Mouse (Mus musculus): ENCODE data around the gene Cobl.
A peak's percentile ranks its signal among the peaks of the same experiment; 100 is the strongest.

Cobl gene

GRCm38 (mm10) chr11:12315670-12316069 lies 149.1 kb downstream of the Cobl start:
- no peak for ATAC-seq (ENCODE audit: insufficient number of reproducible peaks, low FRiP score, low TSS enrichment)

DNA sequence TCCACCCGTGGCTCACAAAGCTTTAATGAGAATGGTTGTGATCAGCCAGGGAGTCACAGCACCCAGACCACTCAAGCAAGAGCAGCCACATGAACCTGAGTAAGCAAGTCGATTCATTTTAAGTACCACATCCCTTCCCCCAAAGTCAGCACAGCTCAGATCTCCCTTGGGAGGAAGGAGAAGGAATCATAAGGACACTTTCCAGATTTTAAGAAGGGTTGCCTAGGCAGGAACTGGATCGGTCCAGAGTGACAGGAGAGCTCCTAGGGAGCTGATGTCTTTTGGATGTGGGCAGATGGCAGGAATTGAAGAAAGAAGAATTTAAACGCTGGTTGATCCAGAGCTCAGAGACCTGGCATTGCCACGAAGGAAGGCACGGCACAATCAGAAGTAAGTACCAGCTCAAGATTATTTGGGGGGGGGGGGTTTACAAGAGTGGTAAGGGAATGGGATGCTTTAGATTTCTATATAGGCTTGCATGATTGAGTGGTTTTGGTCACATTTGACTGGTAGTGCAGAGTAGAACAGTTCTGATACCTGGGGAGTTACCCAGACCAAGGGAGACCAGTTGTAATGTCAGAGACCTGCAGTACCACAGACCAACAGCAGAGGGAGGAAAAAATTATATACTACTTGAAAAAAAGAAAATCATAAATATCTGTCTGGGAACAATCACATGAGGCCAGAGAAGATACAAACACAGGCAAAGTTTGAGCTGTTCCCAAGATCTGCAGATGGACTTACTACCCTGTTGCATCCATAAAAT lies 150.3 kb downstream of the Cobl start:
- ATAC-seq (ENCODE audit: insufficient number of reproducible peaks, low FRiP score, low TSS enrichment): no peak

DNA sequence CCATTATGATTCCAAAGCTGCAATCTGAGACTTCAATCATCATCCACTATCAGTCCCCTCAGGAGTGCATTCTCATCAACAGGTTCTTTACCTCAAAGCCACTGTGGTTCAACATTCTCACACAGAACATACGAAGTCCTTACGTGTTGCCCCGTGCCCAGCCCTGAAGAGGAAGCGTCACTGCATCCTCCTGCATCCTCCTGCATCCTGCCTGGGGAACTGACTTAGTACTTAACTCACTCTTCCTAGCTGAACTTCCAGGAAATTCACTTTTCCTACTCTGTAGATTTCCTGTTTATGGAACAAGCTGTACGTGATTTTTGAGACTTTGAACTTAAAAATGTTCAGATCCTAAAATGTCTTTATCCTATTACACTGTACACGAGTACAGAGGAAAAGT lies 153.3 kb downstream of the Cobl start:
- no peak for ATAC-seq (ENCODE audit: insufficient number of reproducible peaks, low FRiP score, low TSS enrichment)

- ATAC-seq (ENCODE audit: insufficient number of reproducible peaks, low FRiP score, low TSS enrichment): no peak
Measured at GRCm38 (mm10) chr11:12309423-12310023, 155.2 kb downstream of the Cobl start.

DNA sequence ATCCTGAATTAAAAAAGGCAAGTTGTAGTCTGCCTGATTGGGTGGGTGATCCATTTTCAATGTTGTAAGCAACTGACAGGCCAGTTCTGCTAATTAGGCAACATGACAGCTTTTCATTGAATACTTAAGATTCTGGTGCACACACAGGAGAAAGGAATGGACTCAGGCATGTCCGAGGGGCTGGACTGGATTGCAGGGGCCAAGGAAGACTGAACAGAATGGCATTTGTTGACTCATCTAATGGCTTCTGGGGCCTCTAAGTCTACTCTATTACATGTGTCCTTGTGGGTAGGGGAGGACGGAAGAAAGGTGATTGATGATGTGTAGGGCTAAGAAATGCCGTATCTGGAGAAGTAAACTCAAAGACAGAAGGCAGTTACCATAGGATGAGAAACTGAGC lies 159.9 kb downstream of the Cobl start:
- ATAC-seq (ENCODE audit: insufficient number of reproducible peaks, low FRiP score, low TSS enrichment): no peak

GRCm38 (mm10) chr11:12299701-12300446 lies 164.9 kb downstream of the Cobl start:
- no peak for ATAC-seq (ENCODE audit: insufficient number of reproducible peaks, low FRiP score, low TSS enrichment)

- ATAC-seq (ENCODE audit: insufficient number of reproducible peaks, low FRiP score, low TSS enrichment): peak; percentile 36; the same call in 1 of the 2 replicates
Measured at GRCm38 (mm10) chr11:12291654-12291935, 173.2 kb downstream of the Cobl start.

DNA sequence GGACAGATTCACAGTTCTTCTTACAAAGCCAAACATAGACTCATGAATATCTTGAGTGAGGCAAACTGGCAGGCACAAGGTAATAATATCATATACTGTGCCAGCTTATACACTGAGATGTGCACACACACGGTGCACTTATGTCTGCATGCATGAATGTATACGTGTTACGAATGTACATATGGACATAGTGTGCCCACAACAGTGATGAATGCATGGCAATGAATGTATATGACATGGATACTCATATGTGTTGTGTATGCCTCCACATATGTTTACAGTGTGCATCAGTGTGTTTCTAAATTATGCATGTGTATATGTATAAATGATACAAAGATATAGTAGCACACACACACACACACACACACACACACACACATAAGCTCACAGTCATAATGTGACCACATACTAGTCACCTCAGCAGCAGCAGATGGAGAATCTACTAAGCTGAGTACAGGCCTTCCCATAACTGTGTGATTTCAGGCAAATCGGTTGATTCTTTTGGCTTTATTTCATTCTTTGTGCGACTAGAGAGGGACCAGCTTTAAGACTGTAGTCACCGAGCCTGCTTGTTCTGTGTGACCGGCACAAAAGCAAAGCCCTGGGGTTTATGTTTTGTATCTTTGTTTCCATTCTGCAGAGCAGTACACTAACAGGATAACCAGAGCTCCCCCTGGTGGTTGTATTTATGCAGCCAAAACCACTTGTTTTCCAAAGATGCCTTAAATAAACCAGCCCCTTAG lies 173.7 kb downstream of the Cobl start:
- ATAC-seq (ENCODE audit: insufficient number of reproducible peaks, low FRiP score, low TSS enrichment): peak; percentile 66

DNA sequence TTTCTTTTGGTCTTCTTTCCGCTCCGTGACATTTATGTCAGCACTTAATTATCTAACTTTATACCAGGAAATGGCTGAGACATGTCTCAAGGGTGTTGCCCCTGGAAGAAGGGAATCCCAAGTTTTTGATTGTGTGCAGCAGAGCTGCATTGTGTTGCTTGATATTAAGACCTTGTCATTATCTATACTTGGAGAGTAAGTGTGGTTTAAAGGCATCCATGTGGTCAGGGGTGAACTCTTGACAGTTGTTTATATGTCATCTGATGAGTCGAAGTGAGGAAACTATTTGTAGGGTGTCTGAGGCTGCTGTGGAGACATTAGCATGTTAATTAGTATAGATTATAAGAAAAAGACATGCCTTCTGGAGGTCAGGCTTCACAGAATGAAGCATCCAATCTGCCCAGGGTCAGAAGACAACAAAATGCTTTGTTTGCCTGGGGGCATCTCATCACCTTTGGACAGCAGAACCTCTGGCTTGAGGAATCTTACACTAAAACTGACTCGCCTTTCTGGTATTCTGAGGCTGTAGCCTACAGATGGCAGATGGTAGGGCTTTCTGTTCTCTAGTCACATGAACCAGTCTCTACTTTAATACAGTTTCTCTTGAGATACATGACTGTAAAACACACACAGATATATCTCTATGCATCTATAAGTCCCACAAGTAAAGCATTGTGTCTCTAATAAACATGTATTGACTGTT lies 179.3 kb downstream of the Cobl start:
- no peak for ATAC-seq (ENCODE audit: insufficient number of reproducible peaks, low FRiP score, low TSS enrichment)

- no peak for ATAC-seq (ENCODE audit: insufficient number of reproducible peaks, low FRiP score, low TSS enrichment)
Measured at GRCm38 (mm10) chr11:12280711-12281110, 184.0 kb downstream of the Cobl start.

GRCm38 (mm10) chr11:12274276-12274675 lies 190.5 kb downstream of the Cobl start:
- no peak for ATAC-seq (ENCODE audit: insufficient number of reproducible peaks, low FRiP score, low TSS enrichment)

DNA sequence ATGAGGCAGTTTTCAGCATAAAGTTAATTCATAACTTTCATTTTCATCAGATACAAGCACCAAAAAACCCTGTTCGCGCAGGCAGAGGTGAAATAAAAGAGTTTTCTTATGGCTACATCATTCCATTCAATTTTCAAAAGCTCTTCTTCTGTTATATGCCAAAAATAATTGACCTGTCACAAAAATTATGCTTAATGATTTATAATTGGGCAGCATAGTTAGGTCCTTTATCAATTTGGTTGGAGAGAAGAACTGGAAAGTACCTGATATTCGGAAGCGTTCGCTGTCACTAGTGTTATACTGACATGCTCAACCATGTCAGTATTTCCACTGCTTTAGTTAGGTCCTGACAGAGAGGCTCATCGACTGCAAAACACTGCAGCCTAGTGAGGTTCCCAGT lies 191.0 kb downstream of the Cobl start:
- ATAC-seq (ENCODE audit: insufficient number of reproducible peaks, low FRiP score, low TSS enrichment): no peak

DNA sequence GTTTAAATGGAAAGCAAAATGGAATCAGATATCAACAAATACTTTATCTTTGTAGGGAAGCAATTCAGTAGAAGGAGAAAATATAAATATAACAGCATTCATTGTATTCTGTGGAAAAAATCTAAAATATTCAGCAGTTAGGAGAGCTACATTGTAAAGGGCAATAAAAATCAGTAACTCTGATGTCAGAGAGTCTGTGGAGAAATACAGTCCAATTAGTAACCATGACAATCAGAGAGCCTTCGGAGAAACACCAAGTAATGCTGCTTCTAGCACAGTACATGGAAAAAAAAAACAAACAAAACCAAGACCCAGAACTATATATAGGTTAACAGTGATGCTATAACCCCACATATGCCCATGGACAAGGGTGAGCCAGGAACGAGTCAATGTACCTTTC lies 206.3 kb downstream of the Cobl start:
- no peak for ATAC-seq (ENCODE audit: insufficient number of reproducible peaks, low FRiP score, low TSS enrichment)

DNA sequence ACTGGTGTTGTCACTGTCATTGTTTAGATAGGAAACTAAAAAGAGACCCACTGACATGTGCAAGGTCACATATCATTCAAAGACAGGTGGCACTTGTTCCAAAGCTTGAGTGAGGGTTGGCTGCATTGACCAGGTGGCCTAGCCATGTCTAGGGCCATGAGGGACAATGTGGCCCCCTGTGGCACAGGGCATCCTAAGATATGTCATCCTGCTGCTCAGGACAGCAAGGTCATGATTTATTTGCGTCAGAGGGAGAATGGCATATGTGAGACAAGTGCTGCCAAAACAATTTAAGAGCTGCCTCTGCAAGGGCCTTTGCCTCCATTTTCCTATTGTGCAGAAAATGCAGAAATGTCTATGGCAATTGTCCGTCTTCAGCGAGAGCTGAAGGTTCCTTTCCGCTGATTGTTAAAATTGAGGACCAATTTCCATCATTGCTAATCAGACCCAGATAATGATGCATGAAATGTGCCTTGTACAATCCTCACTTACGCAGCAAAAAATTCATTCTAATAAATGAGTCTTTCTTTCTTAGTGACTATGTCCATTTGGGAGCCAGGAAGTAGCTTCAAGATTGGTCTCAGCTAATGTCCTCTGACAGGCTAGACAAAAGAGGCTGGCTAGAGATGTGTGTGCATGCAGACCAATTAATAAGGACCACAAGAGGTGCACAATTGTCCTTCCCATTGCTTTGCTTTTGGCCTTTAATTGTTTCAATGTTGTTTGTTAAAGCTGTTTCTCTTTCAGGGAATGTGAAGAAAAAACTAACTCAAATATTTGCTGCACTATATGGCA lies 207.2 kb downstream of the Cobl start:
- ATAC-seq (ENCODE audit: insufficient number of reproducible peaks, low FRiP score, low TSS enrichment): no peak

GRCm38 (mm10) chr11:12245327-12245915 lies 219.3 kb downstream of the Cobl start:
- ATAC-seq (ENCODE audit: insufficient number of reproducible peaks, low FRiP score, low TSS enrichment): no peak

GRCm38 (mm10) chr11:12236341-12236740 lies 228.4 kb downstream of the Cobl start:
- no peak for ATAC-seq (ENCODE audit: insufficient number of reproducible peaks, low FRiP score, low TSS enrichment)

DNA sequence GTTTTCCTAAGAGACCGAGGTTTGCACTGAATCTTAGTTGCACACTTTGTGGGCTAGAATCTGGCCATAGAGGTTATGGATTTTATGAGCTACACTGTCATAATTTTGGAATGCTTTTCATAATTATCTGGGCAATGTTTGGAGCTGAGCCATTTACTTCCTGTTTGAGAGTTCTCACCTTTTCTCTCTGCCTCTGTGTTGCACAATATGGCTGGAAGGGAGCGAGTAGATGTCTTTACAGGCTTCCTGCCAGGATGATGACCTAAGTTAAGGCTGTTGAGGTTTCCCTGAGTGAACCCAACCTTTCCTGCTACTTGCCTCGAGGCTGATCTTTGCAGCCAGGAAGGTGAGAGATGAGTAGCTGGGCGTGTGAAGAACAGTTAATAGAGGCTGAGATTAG lies 229.9 kb downstream of the Cobl start:
- no peak for ATAC-seq (ENCODE audit: insufficient number of reproducible peaks, low FRiP score, low TSS enrichment)

- no peak for ATAC-seq (ENCODE audit: insufficient number of reproducible peaks, low FRiP score, low TSS enrichment)
Measured at GRCm38 (mm10) chr11:12234126-12234525, 230.6 kb downstream of the Cobl start.

DNA sequence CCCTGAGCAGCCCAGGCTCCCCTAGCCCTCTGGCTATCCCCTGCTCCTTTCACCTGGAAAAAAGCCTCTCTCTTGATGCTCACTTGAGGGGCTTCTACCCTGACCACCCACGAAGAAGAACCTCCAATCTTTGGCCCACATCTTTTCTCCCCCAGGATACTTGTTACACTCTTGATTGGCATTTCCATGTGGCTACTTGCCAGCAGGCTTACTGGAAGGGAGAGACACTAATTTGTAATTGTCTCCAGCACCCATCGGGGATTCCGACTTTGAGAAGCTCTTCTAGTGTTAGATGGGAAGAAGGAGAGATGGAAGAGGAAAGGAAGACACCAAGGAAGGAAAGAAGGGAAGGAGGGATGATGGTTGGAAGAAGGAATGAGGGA lies 232.0 kb downstream of the Cobl start:
- ATAC-seq (ENCODE audit: insufficient number of reproducible peaks, low FRiP score, low TSS enrichment): no peak
